8 mouse cellular contexts compared by ENCODE assay signal in the genomic region with DNA sequence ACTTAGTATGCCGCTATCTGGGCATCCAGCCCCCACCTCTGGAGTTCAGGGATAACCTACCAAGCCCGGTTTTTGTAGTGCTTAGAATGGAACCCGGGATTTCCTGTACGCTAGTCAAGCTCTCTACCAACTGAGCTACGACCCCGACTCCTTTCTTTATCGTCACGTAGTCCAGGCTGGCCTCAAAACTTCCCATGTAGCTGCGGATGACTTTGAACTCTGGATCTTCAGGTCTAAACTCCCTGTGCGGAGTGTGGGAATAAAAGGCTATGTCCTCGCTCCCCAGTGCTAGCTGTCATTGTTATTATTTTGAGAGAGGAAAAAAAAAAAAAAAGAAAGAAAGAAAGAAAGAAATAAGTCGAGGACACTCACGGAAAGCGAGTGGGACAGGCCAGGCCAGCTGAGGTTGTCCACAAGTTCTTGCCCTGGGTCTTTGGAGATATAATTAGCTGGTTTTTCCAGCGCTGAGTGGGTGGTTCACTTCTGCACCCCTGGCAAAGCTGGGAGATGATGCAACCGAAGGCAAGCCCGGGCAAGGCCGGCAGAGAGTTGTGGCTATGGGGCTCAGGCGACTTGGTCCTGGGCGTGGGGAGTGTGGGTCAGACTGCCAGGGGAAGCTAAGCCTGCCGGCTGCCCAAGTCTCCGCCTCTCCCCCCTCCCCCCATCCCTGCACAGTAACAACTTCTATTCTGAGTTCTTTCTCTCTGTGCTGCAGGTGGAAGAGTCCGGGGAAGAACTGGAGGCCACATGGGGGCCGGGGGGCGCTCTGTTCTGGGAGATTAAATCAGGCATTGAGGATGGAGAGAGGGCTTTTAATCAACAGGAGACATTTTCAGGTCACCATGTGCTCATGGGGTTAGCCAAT. TPM values are rescaled to one million over a fixed set of nuclear protein-coding genes. Genes with fewer than 3 reads are reported as not detected.
DNase-seq lines count a peak whose midpoint lies in the region; ATAC-seq and TF ChIP-seq lines count a peak whose summit lies in the region.

No protein-coding gene starts in this region.

- H3K9me3 ChIP-seq in lung, embryonic 16.5 days (ENCODE audit: control insufficient read depth, low read length), result no peaks in the 10 kb centered on the region

- 7% methylated on average over 25 of the region's 25 CpGs for WGBS in lung, embryonic 16.5 days

- no peak for TF ChIP-seq CTCF in cortical plate, adult 2 months (IDR thresholded peaks at IDR 0.05; ENCODE audit: extremely low read depth, insufficient read depth, low read length)

- ATAC-seq in lung, embryonic 16.5 days (ENCODE audit: low read depth), result peak; percentile 64

- peak overlapping the region; percentile 10 for H3K4me3 ChIP-seq in cortical plate, adult 2 months (ENCODE audit: insufficient read depth, low read length)
- peak overlapping the region; percentile 46 for H3K4me3 ChIP-seq in lung, embryonic 16.5 days (ENCODE audit: low read length)

- H3K4me2 ChIP-seq in lung, embryonic 16.5 days (ENCODE audit: low read depth, low read length), result peak overlapping the region; percentile 63

- no peak for TF ChIP-seq POLR2A in cortical plate, adult 2 months (IDR thresholded peaks at IDR 0.05; ENCODE audit: extremely low read depth, insufficient read depth, low read length)

- H3K27me3 ChIP-seq in lung, embryonic 16.5 days (ENCODE audit: control insufficient read depth, insufficient read depth, low read depth, low read length), result peaks cover 11% of the 10 kb centered on the region

- peak overlapping the region; percentile 52; the same call in 1 of the 2 replicates for H3K27ac ChIP-seq in cortical plate, adult 2 months (ENCODE audit: insufficient read depth, low read length)
- peak overlapping the region; percentile 41; the same call in 1 of the 2 replicates for H3K27ac ChIP-seq in lung, embryonic 16.5 days (ENCODE audit: low read length)

- H3K36me3 ChIP-seq in lung, embryonic 16.5 days (ENCODE audit: control insufficient read depth, insufficient read depth, low read length), result no peaks in the 10 kb centered on the region

- H3K9ac ChIP-seq in lung, embryonic 16.5 days (ENCODE audit: low read length), result peak overlapping the region; percentile 58

- peak; percentile 83 to 93 for DNase-seq in urinary bladder, adult 18-20 months (ENCODE audit: low spot score in 2 of 2)
- no peak for DNase-seq in urinary bladder, postnatal 10 days (ENCODE audit: low spot score)
- DNase-seq in heart, adult 11 months, result peak; percentile 99
- peak; percentile 25 for DNase-seq in kidney, adult 18-20 months
- peak; percentile 61 for DNase-seq in retina, postnatal 1 day
- DNase-seq in T-cell, adult 2 months (ENCODE audit: low spot score), result no peak

- peaks cover 2% of the 10 kb centered on the region; the same call in 1 of the 2 replicates for H3K4me1 ChIP-seq in cortical plate, adult 2 months (ENCODE audit: control insufficient read depth, insufficient read depth, low read length)
- H3K4me1 ChIP-seq in lung, embryonic 16.5 days (replicated peaks; ENCODE audit: control insufficient read depth, insufficient read depth, low read length), result peaks cover 11% of the 10 kb centered on the region

RNA-seq across cellular contexts. Expression of gene Cdkn1a, which starts 12.0 kb away (rescaled TPM):
- 15.5 and 17.7 TPM in 2 replicates for polyA plus RNA-seq in cortical plate, adult 2 months (2012; rRNA removed)
- polyA plus RNA-seq in lung, embryonic 16.5 days (2015; fragmentation: Nextera tagmentation; extraction: Ambion mirVana), result 41.3 and 43.7 TPM in 2 replicates

RNA-seq across cellular contexts. Expression of gene Rab44, which starts 35.2 kb away (rescaled TPM):
- 0.13 and 0.19 TPM in 2 replicates for polyA plus RNA-seq in cortical plate, adult 2 months (2012; rRNA removed)
- polyA plus RNA-seq in lung, embryonic 16.5 days (2015; fragmentation: Nextera tagmentation; extraction: Ambion mirVana), result 1.1 TPM in 2 replicates

RNA-seq across cellular contexts. Expression of gene Srsf3, which starts 46.3 kb away (rescaled TPM):
- polyA plus RNA-seq in cortical plate, adult 2 months (2012; rRNA removed), result 107 and 110 TPM in 2 replicates
- 563 and 593 TPM in 2 replicates for polyA plus RNA-seq in lung, embryonic 16.5 days (2015; fragmentation: Nextera tagmentation; extraction: Ambion mirVana)

Comparison
In these comparisons a context has a peak if more than half of its experiments do, and no peak if none do; other contexts are left out.
1. DNase-seq: peak in urinary bladder, adult 18-20 months (2 of 2), heart, adult 11 months (single experiment), kidney, adult 18-20 months (single experiment) and retina, postnatal 1 day (single experiment); none in urinary bladder, postnatal 10 days (single experiment) and T-cell, adult 2 months (single experiment).